Mouse (Mus musculus) midbrain, embryonic 12.5 days (tissue): ENCODE measurements around the gene Gm28845. TPM values are rescaled to one million over a fixed set of nuclear protein-coding genes. Genes with fewer than 3 reads are reported as not detected.

Experiments used
- ATAC-seq: fragments of 200-750 bp; cut with Nextera tagmentation; 2 replicates; pipeline ENCODE4 v1.8.0; 2017; ENCODE audit warnings: low read depth, moderate TSS enrichment, moderate library complexity; ENCODE audit not compliant: low FRiP score
- H3K27ac ChIP-seq: fragments of 300-500 bp; sonication (generic); replicated peaks from 2 replicates; pipeline ENCODE4 v1.5.1; 2016; ENCODE audit warnings: mild to moderate bottlenecking
- H3K27me3 ChIP-seq: fragments of 300-500 bp; sonication (generic); 2 replicates; pipeline ENCODE4 v1.6.1; 2016; ENCODE audit warnings: mild to moderate bottlenecking
- H3K36me3 ChIP-seq: fragments of 300-500 bp; sonication (generic); 2 replicates; pipeline ENCODE4 v1.6.1; 2016
- H3K4me1 ChIP-seq: fragments of 300-500 bp; sonication (generic); 2 replicates; pipeline ENCODE4 v1.6.1; 2016
- H3K4me2 ChIP-seq: fragments of 300-500 bp; sonication (generic); replicated peaks from 2 replicates; pipeline ENCODE4 v1.6.1; 2016; ENCODE audit warnings: mild to moderate bottlenecking, moderate library complexity
- H3K4me3 ChIP-seq: fragments of 300-500 bp; sonication (generic); 2 replicates; pipeline ENCODE4 v1.5.1; 2016; ENCODE audit warnings: mild to moderate bottlenecking
- H3K9ac ChIP-seq: fragments of 300-500 bp; sonication (generic); replicated peaks from 2 replicates; pipeline ENCODE4 v1.6.1; 2016; ENCODE audit warnings: mild to moderate bottlenecking, moderate library complexity
- H3K9me3 ChIP-seq: fragments of 300-500 bp; sonication (generic); 2 replicates; pipeline ENCODE4 v1.6.1; 2016; ENCODE audit warnings: mild to moderate bottlenecking
- WGBS: fragments of 180-500 bp; shearing (Covaris S2); methylation state at CpG from one replicate; pipeline ENCODE4 v1.1.7; 2016; 5-methylcytosine and 5-hydroxymethylcytosine counted together
- polyA plus RNA-seq: library from polyadenylated mRNA; unstranded; fragments of >200 nt; fragmentation: Nextera tagmentation; extraction: Ambion mirVana; gene quantifications from 2 replicates; pipeline ENCODE4 v1.2.1, GENCODE M21; 2016

Gene Gm28845
- not detected in 2 replicates for polyA plus RNA-seq

- Histone ChIP-seq H3K4me3 (no peak within 1 kb of the TSS), H3K9me3 (no peaks in the 10 kb centered on the region), H3K27ac (no peak within 1 kb of the TSS), H3K27me3 (no peaks in the 10 kb centered on the region), H3K4me2 (no peak within 1 kb of the TSS), H3K36me3 (no peaks in the 10 kb centered on the region), H3K4me1 (no peaks in the 10 kb centered on the region), H3K9ac (no peak within 1 kb of the TSS)
- no peak for ATAC-seq
- WGBS: 69% methylated on average over 1 of the region's 1 CpGs
These were observed at the start of gene Gm28845 for GRCm38 (mm10) chr1:65119438-65119837. TSS of gene Gm28845 (minus strand) at chr1:65119558.

- WGBS: 86% methylated on average over 1 of the region's 1 CpGs
- no peak for ATAC-seq
- peaks cover 95% of the 10 kb centered on the region for H3K36me3 ChIP-seq
These were observed 48.1 kb upstream of the Gm28845 start for GRCm38 (mm10) chr1:65167496-65167895.

GRCm38 (mm10) chr1:65162210-65162609 lies 42.9 kb upstream of the Gm28845 start:
- H3K4me1 ChIP-seq: no peaks in the 10 kb centered on the region
- H3K9ac ChIP-seq: no peak overlapping the region
- no peak overlapping the region for H3K27ac ChIP-seq
- no peaks in the 10 kb centered on the region for H3K27me3 ChIP-seq
- H3K36me3 ChIP-seq: peaks cover 93% of the 10 kb centered on the region
- no peak overlapping the region for H3K4me3 ChIP-seq
- no peaks in the 10 kb centered on the region for H3K9me3 ChIP-seq
- H3K4me2 ChIP-seq: no peak overlapping the region
- ATAC-seq: no peak
- 100% methylated on average over 1 of the region's 1 CpGs for WGBS

More at GRCm38 (mm10) chr1:65167496-65167895, 48.1 kb upstream of the Gm28845 start:
- H3K9me3 ChIP-seq: no peaks in the 10 kb centered on the region
- peaks cover 4% of the 10 kb centered on the region for H3K4me1 ChIP-seq
- H3K4me2 ChIP-seq: no peak overlapping the region
- H3K9ac ChIP-seq: no peak overlapping the region
- no peak overlapping the region for H3K27ac ChIP-seq
- no peak overlapping the region for H3K4me3 ChIP-seq
- H3K27me3 ChIP-seq: no peaks in the 10 kb centered on the region

- no peak for ATAC-seq
- no peaks in the 10 kb centered on the region for H3K27me3 ChIP-seq
- 98% methylated on average over 5 of the region's 5 CpGs for WGBS
These were observed 36.8 kb upstream of the Gm28845 start for GRCm38 (mm10) chr1:65156111-65156510.

GRCm38 (mm10) chr1:65154814-65155213 lies 35.5 kb upstream of the Gm28845 start:
- H3K27ac ChIP-seq: no peak overlapping the region
- no peak overlapping the region for H3K4me2 ChIP-seq
- peaks cover 21% of the 10 kb centered on the region for H3K36me3 ChIP-seq
- H3K9ac ChIP-seq: no peak overlapping the region
- no peak for ATAC-seq
- no peaks in the 10 kb centered on the region for H3K27me3 ChIP-seq
- no peaks in the 10 kb centered on the region for H3K9me3 ChIP-seq
- H3K4me3 ChIP-seq: no peak overlapping the region
- H3K4me1 ChIP-seq: no peaks in the 10 kb centered on the region

More at GRCm38 (mm10) chr1:65156111-65156510, 36.8 kb upstream of the Gm28845 start:
- Histone ChIP-seq H3K9ac (no peak overlapping the region), H3K4me3 (no peak overlapping the region), H3K9me3 (no peaks in the 10 kb centered on the region), H3K27ac (no peak overlapping the region), H3K36me3 (peaks cover 34% of the 10 kb centered on the region), H3K4me1 (no peaks in the 10 kb centered on the region), H3K4me2 (no peak overlapping the region)

- H3K4me2 ChIP-seq: no peak overlapping the region
- no peak for ATAC-seq
- H3K4me3 ChIP-seq: no peak overlapping the region
- H3K36me3 ChIP-seq: no peaks in the 10 kb centered on the region
- H3K27me3 ChIP-seq: no peaks in the 10 kb centered on the region
- no peaks in the 10 kb centered on the region for H3K4me1 ChIP-seq
- no peaks in the 10 kb centered on the region for H3K9me3 ChIP-seq
- WGBS: 87% methylated on average over 3 of the region's 3 CpGs
- no peak overlapping the region for H3K27ac ChIP-seq
- no peak overlapping the region for H3K9ac ChIP-seq
These were observed 28.6 kb upstream of the Gm28845 start for GRCm38 (mm10) chr1:65147971-65148370.

GRCm38 (mm10) chr1:65147326-65147725 lies 28.0 kb upstream of the Gm28845 start:
- H3K27me3 ChIP-seq: no peaks in the 10 kb centered on the region
- WGBS: 96% methylated on average over 5 of the region's 5 CpGs
- no peaks in the 10 kb centered on the region for H3K4me1 ChIP-seq
- no peaks in the 10 kb centered on the region for H3K9me3 ChIP-seq
- ATAC-seq: no peak
- H3K4me3 ChIP-seq: no peak overlapping the region
- H3K4me2 ChIP-seq: no peak overlapping the region
- no peaks in the 10 kb centered on the region for H3K36me3 ChIP-seq
- H3K27ac ChIP-seq: no peak overlapping the region
- no peak overlapping the region for H3K9ac ChIP-seq

- Histone ChIP-seq H3K4me1 (no peaks in the 10 kb centered on the region), H3K27ac (no peak overlapping the region), H3K4me2 (no peak overlapping the region), H3K36me3 (no peaks in the 10 kb centered on the region), H3K9me3 (no peaks in the 10 kb centered on the region), H3K4me3 (no peak overlapping the region), H3K27me3 (no peaks in the 10 kb centered on the region), H3K9ac (no peak overlapping the region)
- no peak for ATAC-seq
- WGBS: 65% methylated on average over 2 of the region's 2 CpGs
These were observed 27.2 kb upstream of the Gm28845 start for GRCm38 (mm10) chr1:65146601-65147000.

GRCm38 (mm10) chr1:65144783-65145182 lies 25.4 kb upstream of the Gm28845 start:
- Histone ChIP-seq H3K36me3 (no peaks in the 10 kb centered on the region), H3K4me1 (no peaks in the 10 kb centered on the region), H3K27me3 (no peaks in the 10 kb centered on the region), H3K9me3 (no peaks in the 10 kb centered on the region), H3K4me2 (no peak overlapping the region), H3K9ac (no peak overlapping the region), H3K27ac (no peak overlapping the region), H3K4me3 (no peak overlapping the region)
- ATAC-seq: no peak
- 96% methylated on average over 2 of the region's 2 CpGs for WGBS

- no peak overlapping the region for H3K27ac ChIP-seq
- H3K4me3 ChIP-seq: no peak overlapping the region
- no peaks in the 10 kb centered on the region for H3K27me3 ChIP-seq
- no peaks in the 10 kb centered on the region for H3K9me3 ChIP-seq
- H3K9ac ChIP-seq: no peak overlapping the region
- no peak for ATAC-seq
- no peak overlapping the region for H3K4me2 ChIP-seq
- no peaks in the 10 kb centered on the region for H3K4me1 ChIP-seq
- H3K36me3 ChIP-seq: no peaks in the 10 kb centered on the region
- WGBS: 89% methylated on average over 6 of the region's 6 CpGs
These were observed 18.2 kb upstream of the Gm28845 start for GRCm38 (mm10) chr1:65137560-65137959.

- 96% methylated on average over 1 of the region's 1 CpGs for WGBS
These were observed 13.5 kb upstream of the Gm28845 start for GRCm38 (mm10) chr1:65132833-65133232.

GRCm38 (mm10) chr1:65131671-65132070 lies 12.3 kb upstream of the Gm28845 start:
- H3K9me3 ChIP-seq: no peaks in the 10 kb centered on the region
- no peak overlapping the region for H3K27ac ChIP-seq
- H3K4me1 ChIP-seq: no peaks in the 10 kb centered on the region
- no peaks in the 10 kb centered on the region for H3K36me3 ChIP-seq
- no peaks in the 10 kb centered on the region for H3K27me3 ChIP-seq
- no peak overlapping the region for H3K4me3 ChIP-seq
- no peak for ATAC-seq
- WGBS: 86% methylated on average over 1 of the region's 1 CpGs
- H3K4me2 ChIP-seq: no peak overlapping the region
- H3K9ac ChIP-seq: no peak overlapping the region

More at GRCm38 (mm10) chr1:65132833-65133232, 13.5 kb upstream of the Gm28845 start:
- ATAC-seq: no peak
- Histone ChIP-seq H3K36me3 (no peaks in the 10 kb centered on the region), H3K9ac (no peak overlapping the region), H3K4me2 (no peak overlapping the region), H3K9me3 (no peaks in the 10 kb centered on the region), H3K27ac (no peak overlapping the region), H3K27me3 (no peaks in the 10 kb centered on the region), H3K4me1 (no peaks in the 10 kb centered on the region), H3K4me3 (no peak overlapping the region)

- H3K4me3 ChIP-seq: no peak overlapping the region
- H3K4me1 ChIP-seq: no peaks in the 10 kb centered on the region
- H3K9me3 ChIP-seq: no peaks in the 10 kb centered on the region
- no peaks in the 10 kb centered on the region for H3K27me3 ChIP-seq
- H3K4me2 ChIP-seq: no peak overlapping the region
- no peaks in the 10 kb centered on the region for H3K36me3 ChIP-seq
- no peak overlapping the region for H3K27ac ChIP-seq
- no peak for ATAC-seq
- WGBS: 75% methylated on average over 3 of the region's 3 CpGs
- H3K9ac ChIP-seq: no peak overlapping the region
These were observed 10.9 kb upstream of the Gm28845 start for GRCm38 (mm10) chr1:65130226-65130625.
